Mouse (Mus musculus): Measurements from ENCODE around the gene Mt2. TPM values are rescaled to one million over a fixed set of nuclear protein-coding genes. Genes with fewer than 3 reads are reported as not detected.
A peak's percentile ranks its signal among the peaks of the same experiment; 100 is the strongest.

Gene Mt2
- polyA plus RNA-seq, 1 experiment from 2014 or later, result 681 TPM

DNA sequence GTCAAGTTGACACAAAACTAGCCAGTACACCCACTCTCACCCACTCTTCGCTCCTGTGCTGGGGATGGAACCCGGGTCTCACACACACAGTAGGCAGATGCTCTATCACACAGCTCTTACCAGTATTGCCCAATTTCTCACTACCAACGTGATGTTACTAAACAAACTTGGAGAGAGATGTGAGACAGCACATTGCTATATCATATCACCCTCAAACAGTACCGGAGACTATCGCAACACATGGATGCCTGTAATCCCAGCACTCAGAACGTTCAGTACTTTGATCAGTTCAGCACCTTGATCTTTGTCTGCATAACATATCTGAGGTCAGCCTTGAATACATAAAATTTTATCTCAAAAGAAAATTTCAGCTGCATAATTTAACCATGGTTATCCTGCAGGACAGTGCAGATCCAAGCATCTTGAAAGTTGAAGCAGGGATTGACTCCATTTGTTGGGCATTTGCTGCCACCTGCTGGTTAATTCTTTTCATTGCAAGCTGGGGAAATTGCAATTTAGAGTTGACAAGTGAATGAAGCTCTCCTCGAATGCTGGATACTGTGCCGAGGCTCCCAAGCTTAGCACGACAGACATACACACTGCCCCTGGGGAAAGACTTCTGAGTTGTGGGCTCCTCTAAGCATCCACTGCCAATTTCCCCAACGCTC lies 26.9 kb downstream of the Mt2 start:
- 0 out of 2 replicates have a peak overlapping the region, but pooled peaks have one; percentile 9 for H3K4me2 ChIP-seq (replicated peaks; ENCODE audit: low read depth)
- WGBS, result 44% methylated on average over 10 of the region's 10 CpGs
- no peaks in the 10 kb centered on the region for H3K4me1 ChIP-seq (replicated peaks; ENCODE audit: control insufficient read depth, insufficient read depth)
- H3K27ac ChIP-seq (replicated peaks), result no peak overlapping the region
- no peak overlapping the region for H3K4me3 ChIP-seq (ENCODE audit: low read depth, low read length)
- TF ChIP-seq EP300 (optimal IDR thresholded peaks at IDR 0.05) (no peak), CTCF (IDR thresholded peaks at IDR 0.05; ENCODE audit: low read depth) (peak; percentile 95)
- ATAC-seq (ENCODE audit: low FRiP score, low TSS enrichment) (peak; percentile 68), DNase-seq (ENCODE audit: low spot score) (peak; percentile 72)
- no peaks in the 10 kb centered on the region for H3K36me3 ChIP-seq (ENCODE audit: control insufficient read depth, insufficient read depth, low read length)
- no peaks in the 10 kb centered on the region for H3K27me3 ChIP-seq (ENCODE audit: control insufficient read depth, insufficient read depth, low read length)
- no peaks in the 10 kb centered on the region for H3K9me3 ChIP-seq (ENCODE audit: control insufficient read depth, low read length)
- H3K9ac ChIP-seq (ENCODE audit: low read length), result no peak overlapping the region

GRCm38 (mm10) chr8:94204043-94204442 lies 31.6 kb downstream of the Mt2 start:
- no peak overlapping the region for H3K27ac ChIP-seq (replicated peaks)
- H3K9me3 ChIP-seq (ENCODE audit: control insufficient read depth, low read length), result no peaks in the 10 kb centered on the region
- 56% methylated on average over 3 of the region's 3 CpGs for WGBS
- ATAC-seq (ENCODE audit: low FRiP score, low TSS enrichment) (no peak), DNase-seq (ENCODE audit: low spot score) (no peak)
- no peak overlapping the region for H3K4me3 ChIP-seq (ENCODE audit: low read depth, low read length)
- no peak overlapping the region for H3K9ac ChIP-seq (ENCODE audit: low read length)
- H3K27me3 ChIP-seq (ENCODE audit: control insufficient read depth, insufficient read depth, low read length), result no peaks in the 10 kb centered on the region
- no peak overlapping the region for H3K4me2 ChIP-seq (replicated peaks; ENCODE audit: low read depth)
- no peak for TF ChIP-seq EP300 (optimal IDR thresholded peaks at IDR 0.05)
- no peak for TF ChIP-seq CTCF (IDR thresholded peaks at IDR 0.05; ENCODE audit: low read depth)
- no peaks in the 10 kb centered on the region for H3K36me3 ChIP-seq (ENCODE audit: control insufficient read depth, insufficient read depth, low read length)
- H3K4me1 ChIP-seq (replicated peaks; ENCODE audit: control insufficient read depth, insufficient read depth), result no peaks in the 10 kb centered on the region

DNA sequence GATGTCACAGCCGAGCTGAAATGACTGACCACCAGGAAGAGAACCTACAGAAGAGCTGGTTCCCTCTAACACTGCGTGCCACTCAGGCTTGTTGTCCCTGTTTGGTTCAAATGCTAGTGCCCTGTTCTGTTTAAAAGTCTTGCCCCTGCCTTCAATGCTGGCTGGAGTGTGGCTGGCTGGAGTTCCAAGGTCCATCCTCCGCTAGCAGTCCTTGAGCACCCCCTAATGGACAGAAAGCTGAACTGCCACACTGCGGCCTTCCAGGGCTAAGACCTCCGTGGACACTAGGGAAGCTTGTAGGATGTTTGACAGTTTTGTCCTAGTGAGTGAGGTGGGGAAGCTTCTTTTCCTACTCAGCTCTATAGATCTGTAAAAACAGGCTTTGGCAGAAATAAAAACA lies 33.3 kb downstream of the Mt2 start:
- no peaks in the 10 kb centered on the region for H3K36me3 ChIP-seq (ENCODE audit: control insufficient read depth, insufficient read depth, low read length)
- no peak overlapping the region for H3K27ac ChIP-seq (replicated peaks)
- 23% methylated on average over 5 of the region's 5 CpGs for WGBS
- ATAC-seq (ENCODE audit: low FRiP score, low TSS enrichment) (peak; percentile 80), DNase-seq (ENCODE audit: low spot score) (peak; percentile 83)
- no peak overlapping the region for H3K4me3 ChIP-seq (ENCODE audit: low read depth, low read length)
- no peak overlapping the region for H3K4me2 ChIP-seq (replicated peaks; ENCODE audit: low read depth)
- no peaks in the 10 kb centered on the region for H3K27me3 ChIP-seq (ENCODE audit: control insufficient read depth, insufficient read depth, low read length)
- no peaks in the 10 kb centered on the region for H3K4me1 ChIP-seq (replicated peaks; ENCODE audit: control insufficient read depth, insufficient read depth)
- no peak overlapping the region for H3K9ac ChIP-seq (ENCODE audit: low read length)
- no peaks in the 10 kb centered on the region for H3K9me3 ChIP-seq (ENCODE audit: control insufficient read depth, low read length)
- TF ChIP-seq EP300 (optimal IDR thresholded peaks at IDR 0.05) (no peak), CTCF (IDR thresholded peaks at IDR 0.05; ENCODE audit: low read depth) (peak; percentile 99)

GRCm38 (mm10) chr8:94206256-94206655 lies 33.8 kb downstream of the Mt2 start:
- Histone ChIP-seq H3K27ac (replicated peaks) (no peak overlapping the region), H3K27me3 (ENCODE audit: control insufficient read depth, insufficient read depth, low read length) (no peaks in the 10 kb centered on the region), H3K36me3 (ENCODE audit: control insufficient read depth, insufficient read depth, low read length) (no peaks in the 10 kb centered on the region), H3K9me3 (ENCODE audit: control insufficient read depth, low read length) (no peaks in the 10 kb centered on the region), H3K4me1 (replicated peaks; ENCODE audit: control insufficient read depth, insufficient read depth) (no peaks in the 10 kb centered on the region), H3K4me3 (ENCODE audit: low read depth, low read length) (no peak overlapping the region), H3K9ac (ENCODE audit: low read length) (no peak overlapping the region), H3K4me2 (replicated peaks; ENCODE audit: low read depth) (no peak overlapping the region)
- DNase-seq (ENCODE audit: low spot score) (no peak), ATAC-seq (ENCODE audit: low FRiP score, low TSS enrichment) (no peak)
- no peak for TF ChIP-seq EP300 (optimal IDR thresholded peaks at IDR 0.05)
- no peak for TF ChIP-seq CTCF (IDR thresholded peaks at IDR 0.05; ENCODE audit: low read depth)
- 79% methylated on average over 8 of the region's 8 CpGs for WGBS

DNA sequence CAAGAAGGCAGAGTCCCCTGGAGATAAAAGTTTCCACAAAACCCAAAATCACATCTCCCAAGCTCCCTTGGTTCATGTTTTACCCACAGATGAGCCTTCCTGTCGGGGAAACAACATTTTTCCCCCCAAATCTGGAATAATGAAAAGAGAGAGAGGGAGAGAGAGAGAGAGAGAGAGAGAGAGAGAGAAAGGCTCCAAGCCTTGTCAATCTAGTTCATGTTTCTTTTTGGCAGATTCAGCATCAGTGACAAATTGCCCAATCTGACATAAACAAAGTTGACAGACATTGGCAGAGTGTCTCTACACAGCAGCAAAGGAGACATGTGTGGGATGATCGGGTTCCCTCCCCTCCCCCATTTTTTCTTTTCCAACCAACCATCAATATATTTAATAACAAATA lies 35.0 kb downstream of the Mt2 start:
- no peaks in the 10 kb centered on the region for H3K36me3 ChIP-seq (ENCODE audit: control insufficient read depth, insufficient read depth, low read length)
- H3K9ac ChIP-seq (ENCODE audit: low read length), result no peak overlapping the region
- H3K4me2 ChIP-seq (replicated peaks; ENCODE audit: low read depth), result no peak overlapping the region
- 64% methylated on average over 2 of the region's 2 CpGs for WGBS
- TF ChIP-seq EP300 (optimal IDR thresholded peaks at IDR 0.05) (no peak), CTCF (IDR thresholded peaks at IDR 0.05; ENCODE audit: low read depth) (no peak)
- H3K9me3 ChIP-seq (ENCODE audit: control insufficient read depth, low read length), result no peaks in the 10 kb centered on the region
- no peaks in the 10 kb centered on the region for H3K27me3 ChIP-seq (ENCODE audit: control insufficient read depth, insufficient read depth, low read length)
- H3K4me3 ChIP-seq (ENCODE audit: low read depth, low read length), result no peak overlapping the region
- no peak for DNase-seq (ENCODE audit: low spot score)
- no peaks in the 10 kb centered on the region for H3K4me1 ChIP-seq (replicated peaks; ENCODE audit: control insufficient read depth, insufficient read depth)
- ATAC-seq (ENCODE audit: low FRiP score, low TSS enrichment), result no peak
- H3K27ac ChIP-seq (replicated peaks), result no peak overlapping the region

DNA sequence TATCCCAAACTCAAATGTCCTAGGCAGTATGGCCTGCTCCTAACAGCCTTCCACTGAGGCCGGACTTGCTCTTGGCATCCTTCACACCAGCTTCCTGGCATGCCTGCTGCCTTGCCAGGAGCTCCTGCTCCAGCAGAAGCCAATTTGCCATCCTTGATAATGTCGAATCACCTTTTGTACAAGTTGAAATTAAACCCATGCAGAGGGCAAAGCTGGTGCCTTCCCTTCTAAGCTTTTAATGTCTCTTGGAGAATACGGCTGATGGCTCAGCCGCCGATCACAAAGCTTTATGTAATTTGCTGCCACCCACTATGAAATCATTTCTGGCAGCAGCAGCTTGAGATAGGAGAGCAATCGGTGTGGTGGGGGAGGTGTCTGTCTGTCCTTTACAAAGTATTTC lies 37.2 kb downstream of the Mt2 start:
- Histone ChIP-seq H3K4me3 (ENCODE audit: low read depth, low read length) (no peak overlapping the region), H3K27ac (replicated peaks) (no peak overlapping the region), H3K4me2 (replicated peaks; ENCODE audit: low read depth) (no peak overlapping the region), H3K9me3 (ENCODE audit: control insufficient read depth, low read length) (no peaks in the 10 kb centered on the region), H3K36me3 (ENCODE audit: control insufficient read depth, insufficient read depth, low read length) (no peaks in the 10 kb centered on the region), H3K4me1 (replicated peaks; ENCODE audit: control insufficient read depth, insufficient read depth) (no peaks in the 10 kb centered on the region), H3K27me3 (ENCODE audit: control insufficient read depth, insufficient read depth, low read length) (no peaks in the 10 kb centered on the region), H3K9ac (ENCODE audit: low read length) (no peak overlapping the region)
- TF ChIP-seq CTCF (IDR thresholded peaks at IDR 0.05; ENCODE audit: low read depth) (no peak), EP300 (optimal IDR thresholded peaks at IDR 0.05) (no peak)
- WGBS, result 57% methylated on average over 6 of the region's 6 CpGs
- ATAC-seq (ENCODE audit: low FRiP score, low TSS enrichment) (no peak), DNase-seq (ENCODE audit: low spot score) (no peak)
